Mouse (Mus musculus): ENCODE results near the gene Lrrfip1.

DNA sequence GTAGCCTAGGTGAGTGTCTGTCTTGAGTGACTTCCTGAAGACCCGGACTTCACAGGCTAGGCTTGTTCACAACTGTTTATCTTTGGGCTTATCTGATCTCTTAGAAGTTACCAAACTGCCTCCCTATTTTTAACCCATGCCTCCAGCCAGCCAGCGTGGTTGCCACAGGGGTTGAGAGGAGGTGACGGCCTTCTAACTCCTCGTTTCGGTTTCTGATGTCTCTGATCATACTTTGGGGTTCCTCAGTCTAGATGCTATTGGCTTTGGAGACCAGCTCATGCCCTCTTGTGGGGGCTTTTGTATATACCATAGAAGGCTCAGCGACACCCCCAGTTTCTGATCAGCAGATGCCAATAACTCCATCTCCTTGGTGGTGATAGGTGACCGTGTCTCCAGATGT lies 11.7 kb downstream of the Lrrfip1 start:
- TF ChIP-seq CTCF (IDR thresholded peaks at IDR 0.05; ENCODE audit: extremely low read depth, insufficient read depth, insufficient read length, insufficient replicate concordance), result no peak
- no peak for TF ChIP-seq POLR2A (IDR thresholded peaks at IDR 0.05; ENCODE audit: low read depth, low read length)

Data from spleen, adult 2 months (tissue).